Mouse (Mus musculus): ENCODE measurements around the gene Aifm1. TPM values are rescaled to one million over a fixed set of nuclear protein-coding genes. Genes with fewer than 3 reads are reported as not detected.

Gene Aifm1
- total and polyA plus RNA-seq, 2 experiments, result 31.4 to 90.0 TPM

GRCm38 (mm10) chrX:48463636-48464035, 49.7 kb downstream of the Aifm1 start:
- Histone ChIP-seq H3K27me3 (ENCODE audit: control insufficient read depth, insufficient read depth, low read length) (no peaks in the 10 kb centered on the region), H3K27ac (replicated peaks; ENCODE audit: insufficient read depth, low read depth, low read length) (no peak overlapping the region), H3K4me1 (ENCODE audit: control insufficient read depth, insufficient read depth, low read length) (no peaks in the 10 kb centered on the region), H3K4me3 (ENCODE audit: insufficient read depth, low read depth, low read length) (no peak overlapping the region), H3K9ac (ENCODE audit: low read depth, low read length) (no peak overlapping the region), H3K79me2 (ENCODE audit: control insufficient read depth, insufficient read depth, low read length) (no peaks in the 10 kb centered on the region), H3K36me3 (ENCODE audit: control insufficient read depth, insufficient read depth, low read length) (no peaks in the 10 kb centered on the region)
- no peak for TF ChIP-seq POLR2A (IDR thresholded peaks at IDR 0.05; ENCODE audit: extremely low read depth, insufficient read depth, low read length)
- TF ChIP-seq CTCF (IDR thresholded peaks at IDR 0.05; ENCODE audit: low read depth, low read length), result no peak
- DNase-seq (ENCODE audit: extremely low read depth, low read depth, low spot score), result no peak
- WGBS, result 85% methylated on average over 4 of the region's 4 CpGs

DNA sequence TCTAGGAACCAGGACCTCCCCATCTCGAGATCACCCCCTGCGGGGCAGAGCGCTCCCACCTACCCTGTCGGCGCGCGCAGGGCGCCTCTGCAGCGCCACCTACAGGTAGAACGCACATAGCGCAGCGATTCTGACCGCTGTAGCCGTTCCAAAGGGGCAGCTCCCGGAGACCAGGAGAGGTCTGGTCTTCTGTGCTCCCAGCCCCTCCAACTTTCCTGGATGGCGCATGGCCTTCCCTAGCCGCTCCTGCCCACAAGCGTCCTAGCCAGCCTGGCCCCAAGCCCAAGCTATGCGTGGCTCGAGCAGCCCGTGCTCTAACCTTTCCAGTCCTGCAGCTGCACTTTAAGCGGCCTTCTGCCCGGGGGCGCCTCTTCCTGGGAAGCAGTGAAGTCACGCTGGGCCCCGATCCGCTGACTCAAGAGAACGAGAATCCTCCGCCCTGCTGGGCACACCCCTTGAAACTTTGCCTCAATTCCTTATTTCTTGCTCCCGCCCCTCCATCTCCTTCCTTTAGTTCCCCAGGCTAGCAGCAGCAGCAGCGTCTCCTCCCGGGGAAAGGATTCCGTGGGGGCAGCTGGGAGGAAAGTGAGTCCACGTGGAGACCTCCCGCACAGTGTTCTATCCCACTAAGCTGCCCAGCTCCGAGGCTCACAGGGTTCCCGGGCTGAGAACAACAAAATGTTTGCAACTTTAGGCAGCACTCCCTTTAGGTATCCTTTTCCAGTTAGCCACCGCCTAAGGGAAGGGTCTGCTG, 50.4 kb downstream of the Aifm1 start, which contains the start of gene Elf4:
Elf4 (minus strand) TSS at position 379 of the 754 bp plus-strand sequence.
- H3K36me3 ChIP-seq (ENCODE audit: control insufficient read depth, insufficient read depth, low read length), result no peaks in the 10 kb centered on the region
- H3K9ac ChIP-seq (ENCODE audit: low read depth, low read length), result 0 out of 2 replicates have a peak within 1 kb of the TSS, but pooled peaks have one; percentile 20
- DNase-seq (ENCODE audit: extremely low read depth, low read depth, low spot score), result peak; percentile 4
- H3K4me1 ChIP-seq (ENCODE audit: control insufficient read depth, insufficient read depth, low read length), result no peaks in the 10 kb centered on the region
- peak within 1 kb of the TSS; percentile 56 for H3K4me3 ChIP-seq (ENCODE audit: insufficient read depth, low read depth, low read length)
- no peaks in the 10 kb centered on the region for H3K27me3 ChIP-seq (ENCODE audit: control insufficient read depth, insufficient read depth, low read length)
- H3K27ac ChIP-seq (replicated peaks; ENCODE audit: insufficient read depth, low read depth, low read length), result no peak within 1 kb of the TSS
- 8% methylated on average over 37 of the region's 38 CpGs for WGBS
- TF ChIP-seq CTCF (IDR thresholded peaks at IDR 0.05; ENCODE audit: low read depth, low read length) (peak; percentile 83), POLR2A (IDR thresholded peaks at IDR 0.05; ENCODE audit: extremely low read depth, insufficient read depth, low read length) (no peak)
- no peaks in the 10 kb centered on the region for H3K79me2 ChIP-seq (ENCODE audit: control insufficient read depth, insufficient read depth, low read length)

- H3K9ac ChIP-seq (ENCODE audit: low read depth, low read length), result no peak overlapping the region
- no peaks in the 10 kb centered on the region for H3K4me1 ChIP-seq (ENCODE audit: control insufficient read depth, insufficient read depth, low read length)
- TF ChIP-seq CTCF (IDR thresholded peaks at IDR 0.05; ENCODE audit: low read depth, low read length) (no peak), POLR2A (IDR thresholded peaks at IDR 0.05; ENCODE audit: extremely low read depth, insufficient read depth, low read length) (no peak)
- peak overlapping the region; percentile 22; the same call in 1 of the 2 replicates for H3K4me3 ChIP-seq (ENCODE audit: insufficient read depth, low read depth, low read length)
- no peaks in the 10 kb centered on the region for H3K79me2 ChIP-seq (ENCODE audit: control insufficient read depth, insufficient read depth, low read length)
- no peak overlapping the region for H3K27ac ChIP-seq (replicated peaks; ENCODE audit: insufficient read depth, low read depth, low read length)
- H3K27me3 ChIP-seq (ENCODE audit: control insufficient read depth, insufficient read depth, low read length), result no peaks in the 10 kb centered on the region
- WGBS, result 27% methylated on average over 4 of the region's 4 CpGs
- DNase-seq (ENCODE audit: extremely low read depth, low read depth, low spot score), result no peak
- H3K36me3 ChIP-seq (ENCODE audit: control insufficient read depth, insufficient read depth, low read length), result no peaks in the 10 kb centered on the region
These were observed 51.1 kb downstream of the Aifm1 start for GRCm38 (mm10) chrX:48462297-48462696.

- Histone ChIP-seq H3K4me1 (ENCODE audit: control insufficient read depth, insufficient read depth, low read length) (no peaks in the 10 kb centered on the region), H3K4me3 (ENCODE audit: insufficient read depth, low read depth, low read length) (no peak overlapping the region), H3K27me3 (ENCODE audit: control insufficient read depth, insufficient read depth, low read length) (no peaks in the 10 kb centered on the region), H3K27ac (replicated peaks; ENCODE audit: insufficient read depth, low read depth, low read length) (no peak overlapping the region), H3K79me2 (ENCODE audit: control insufficient read depth, insufficient read depth, low read length) (no peaks in the 10 kb centered on the region), H3K9ac (ENCODE audit: low read depth, low read length) (no peak overlapping the region), H3K36me3 (ENCODE audit: control insufficient read depth, insufficient read depth, low read length) (no peaks in the 10 kb centered on the region)
- 71% methylated on average over 4 of the region's 4 CpGs for WGBS
- no peak for DNase-seq (ENCODE audit: extremely low read depth, low read depth, low spot score)
- TF ChIP-seq POLR2A (IDR thresholded peaks at IDR 0.05; ENCODE audit: extremely low read depth, insufficient read depth, low read length) (no peak), CTCF (IDR thresholded peaks at IDR 0.05; ENCODE audit: low read depth, low read length) (no peak)
These were observed 52.4 kb downstream of the Aifm1 start for GRCm38 (mm10) chrX:48461006-48461405.

DNA sequence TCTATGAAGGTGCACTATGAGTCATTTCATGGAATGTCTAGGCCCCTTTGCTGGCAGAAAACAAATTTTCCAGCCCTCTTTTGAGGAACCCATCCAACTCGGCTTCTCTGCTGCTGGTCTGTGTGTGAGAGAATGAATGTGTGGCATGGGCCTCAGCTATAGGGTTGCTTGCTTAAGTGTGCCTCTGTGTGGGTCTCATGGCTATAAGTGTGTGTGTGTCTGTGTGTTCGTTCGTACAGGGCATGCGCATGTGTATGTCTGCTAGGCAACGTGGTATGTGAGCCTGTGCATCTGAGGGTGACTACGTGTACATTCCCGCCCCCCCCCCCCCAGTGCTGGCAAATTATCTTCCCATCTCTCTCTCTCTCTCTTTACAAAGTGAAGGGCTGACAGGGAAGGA, 52.9 kb downstream of the Aifm1 start:
- Histone ChIP-seq H3K79me2 (ENCODE audit: control insufficient read depth, insufficient read depth, low read length) (no peaks in the 10 kb centered on the region), H3K27ac (replicated peaks; ENCODE audit: insufficient read depth, low read depth, low read length) (no peak overlapping the region), H3K36me3 (ENCODE audit: control insufficient read depth, insufficient read depth, low read length) (no peaks in the 10 kb centered on the region), H3K4me3 (ENCODE audit: insufficient read depth, low read depth, low read length) (no peak overlapping the region), H3K9ac (ENCODE audit: low read depth, low read length) (no peak overlapping the region), H3K4me1 (ENCODE audit: control insufficient read depth, insufficient read depth, low read length) (no peaks in the 10 kb centered on the region), H3K27me3 (ENCODE audit: control insufficient read depth, insufficient read depth, low read length) (no peaks in the 10 kb centered on the region)
- WGBS, result 87% methylated on average over 7 of the region's 7 CpGs
- no peak for DNase-seq (ENCODE audit: extremely low read depth, low read depth, low spot score)
- TF ChIP-seq POLR2A (IDR thresholded peaks at IDR 0.05; ENCODE audit: extremely low read depth, insufficient read depth, low read length) (no peak), CTCF (IDR thresholded peaks at IDR 0.05; ENCODE audit: low read depth, low read length) (no peak)

DNA sequence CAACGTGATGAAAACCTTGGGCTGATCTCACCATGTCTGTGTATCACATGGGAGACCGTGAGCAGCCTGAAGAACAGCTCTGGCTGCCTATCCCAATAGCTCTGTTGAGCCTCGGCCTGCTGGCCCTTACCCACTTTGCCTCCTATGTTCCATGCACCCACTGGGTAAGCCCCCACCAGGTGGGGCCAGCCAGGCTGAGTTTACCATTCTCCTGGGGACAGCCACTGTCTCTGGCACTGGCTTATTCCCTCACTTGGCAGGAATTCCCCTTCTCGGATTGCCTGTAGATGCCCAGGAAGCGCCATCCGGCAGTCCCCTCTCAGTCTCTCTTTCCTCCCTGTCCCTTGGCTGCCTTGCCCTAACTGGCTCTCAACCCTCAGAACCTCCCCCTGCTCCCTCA, 56.4 kb downstream of the Aifm1 start:
- WGBS, result 81% methylated on average over 6 of the region's 6 CpGs
- Histone ChIP-seq H3K27ac (replicated peaks; ENCODE audit: insufficient read depth, low read depth, low read length) (no peak overlapping the region), H3K27me3 (ENCODE audit: control insufficient read depth, insufficient read depth, low read length) (peaks cover 7% of the 10 kb centered on the region), H3K4me1 (ENCODE audit: control insufficient read depth, insufficient read depth, low read length) (peaks cover 2% of the 10 kb centered on the region; the same call in 1 of the 2 replicates), H3K36me3 (ENCODE audit: control insufficient read depth, insufficient read depth, low read length) (no peaks in the 10 kb centered on the region), H3K79me2 (ENCODE audit: control insufficient read depth, insufficient read depth, low read length) (no peaks in the 10 kb centered on the region), H3K4me3 (ENCODE audit: insufficient read depth, low read depth, low read length) (no peak overlapping the region), H3K9ac (ENCODE audit: low read depth, low read length) (no peak overlapping the region)
- no peak for TF ChIP-seq POLR2A (IDR thresholded peaks at IDR 0.05; ENCODE audit: extremely low read depth, insufficient read depth, low read length)
- no peak for DNase-seq (ENCODE audit: extremely low read depth, low read depth, low spot score)
